Mouse (Mus musculus): ENCODE measurements at regions not wholly inside any gene's neighbourhood (a gene's known extent, or its start where the extent isn't known, plus 50 kb on each side); places are given as distances from the start of the nearest gene placed in this dataset.

DNA sequence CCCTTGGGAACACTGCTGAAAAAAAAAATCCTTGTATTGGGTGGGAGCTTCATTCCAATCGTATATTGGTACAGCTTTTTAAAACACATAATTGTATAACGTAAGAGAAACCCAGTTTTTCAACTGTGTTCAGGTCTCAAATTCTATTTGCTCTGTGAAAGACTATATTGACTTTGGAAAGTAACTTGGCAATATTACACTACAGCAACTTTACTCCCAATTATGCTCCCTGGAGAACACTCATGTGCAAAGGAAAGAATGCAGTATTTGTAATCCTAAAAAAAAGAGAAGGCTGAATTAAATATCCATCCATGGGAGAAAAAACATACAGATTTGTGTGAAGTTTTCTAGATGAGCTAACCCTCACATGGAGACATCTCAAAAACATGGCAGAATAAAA is 1356.7 kb upstream of the A1bg start:
- TF ChIP-seq POLR2A (IDR thresholded peaks at IDR 0.05; ENCODE audit: insufficient read depth, low read depth, low read length) (no peak), CTCF (IDR thresholded peaks at IDR 0.05) (no peak)

All from heart, adult 2 months (tissue).